Mouse (Mus musculus) central nervous system, embryonic 18 days (tissue): Measurements from ENCODE around the gene Hmga1b. TPM values are rescaled to one million over a fixed set of nuclear protein-coding genes. Genes with fewer than 3 reads are reported as not detected.

ENCODE experiments used
- polyA plus RNA-seq: library from polyadenylated mRNA; depleted of rRNA; stranded (reverse); fragments of >200 nt; gene quantifications from 2 replicates; pipeline ENCODE4 v1.2.3, GENCODE M21; 2012; rRNA removed

Hmga1b gene
- 0.82 and 1.0 TPM in 2 replicates for polyA plus RNA-seq

DNA sequence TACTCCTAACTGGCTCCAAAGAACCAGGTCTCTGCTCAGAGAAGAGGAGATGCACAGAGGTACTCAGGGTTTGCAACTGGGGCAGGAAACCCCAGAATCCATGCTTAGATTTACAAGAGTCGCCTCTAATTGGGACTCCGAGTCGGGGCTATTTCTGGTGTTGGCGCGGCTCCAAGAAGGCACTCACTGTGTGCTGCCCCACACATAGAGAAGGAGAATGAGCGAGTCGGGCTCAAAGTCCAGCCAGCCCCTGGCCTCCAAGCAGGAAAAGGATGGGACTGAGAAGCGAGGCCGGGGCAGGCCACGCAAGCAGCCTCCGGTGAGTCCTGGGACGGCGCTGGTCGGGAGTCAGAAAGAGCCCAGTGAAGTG lies at the start of gene Hmga1b:
TSS of gene Hmga1b (plus strand) at position 123 of the 370 bp plus-strand sequence.

DNA sequence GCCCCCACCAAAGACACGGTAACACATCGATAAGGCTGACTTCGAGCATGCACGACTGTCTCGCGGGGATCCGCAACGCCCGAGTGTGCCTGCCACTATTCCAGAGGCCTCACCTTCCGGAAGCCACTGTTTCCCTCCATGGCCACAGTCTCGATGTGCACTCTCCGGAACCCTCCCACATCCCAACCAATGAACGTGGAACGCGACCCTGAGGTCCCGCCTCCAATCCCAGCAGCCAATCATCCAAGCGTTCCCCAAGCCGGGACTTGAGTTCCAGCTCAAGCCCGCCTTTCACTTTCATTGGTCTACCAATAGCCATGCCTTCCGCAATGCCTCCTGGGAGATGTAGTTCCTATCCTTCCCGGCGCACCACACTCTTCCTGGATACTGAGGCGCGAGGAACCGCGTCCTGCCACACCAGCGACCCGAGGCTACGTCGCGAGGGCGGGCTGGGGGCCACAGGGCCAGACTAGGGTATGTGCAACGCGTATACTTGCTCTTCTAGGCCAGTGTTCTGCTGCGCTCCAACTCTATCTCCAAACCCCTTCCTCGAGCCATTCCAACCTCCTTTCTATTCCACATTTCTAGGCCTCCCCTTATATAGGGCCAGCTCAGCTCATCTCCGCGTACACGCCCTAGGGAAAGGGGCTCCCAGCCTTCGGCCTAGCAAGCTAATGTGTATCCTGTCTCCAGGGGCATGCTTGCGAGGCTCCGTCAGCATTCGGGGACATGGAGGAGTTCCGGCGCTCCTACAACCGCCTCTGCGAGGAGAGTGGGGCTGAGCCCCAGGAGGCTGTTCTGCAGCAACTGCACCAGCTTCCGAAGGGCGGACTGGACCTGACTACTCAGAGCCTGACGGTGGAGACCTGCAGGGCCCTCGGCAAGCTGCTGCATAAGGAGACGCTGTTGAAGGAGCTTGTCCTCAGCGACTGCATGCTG lies 48.7 kb upstream of the Hmga1b start, which contains the start of the genes Cenpx and Lrrc45:
TSS of gene Cenpx (minus strand) at position 159 of the 939 bp plus-strand sequence.
TSS of gene Lrrc45 (plus strand) at position 346 of the 939 bp plus-strand sequence.

DNA sequence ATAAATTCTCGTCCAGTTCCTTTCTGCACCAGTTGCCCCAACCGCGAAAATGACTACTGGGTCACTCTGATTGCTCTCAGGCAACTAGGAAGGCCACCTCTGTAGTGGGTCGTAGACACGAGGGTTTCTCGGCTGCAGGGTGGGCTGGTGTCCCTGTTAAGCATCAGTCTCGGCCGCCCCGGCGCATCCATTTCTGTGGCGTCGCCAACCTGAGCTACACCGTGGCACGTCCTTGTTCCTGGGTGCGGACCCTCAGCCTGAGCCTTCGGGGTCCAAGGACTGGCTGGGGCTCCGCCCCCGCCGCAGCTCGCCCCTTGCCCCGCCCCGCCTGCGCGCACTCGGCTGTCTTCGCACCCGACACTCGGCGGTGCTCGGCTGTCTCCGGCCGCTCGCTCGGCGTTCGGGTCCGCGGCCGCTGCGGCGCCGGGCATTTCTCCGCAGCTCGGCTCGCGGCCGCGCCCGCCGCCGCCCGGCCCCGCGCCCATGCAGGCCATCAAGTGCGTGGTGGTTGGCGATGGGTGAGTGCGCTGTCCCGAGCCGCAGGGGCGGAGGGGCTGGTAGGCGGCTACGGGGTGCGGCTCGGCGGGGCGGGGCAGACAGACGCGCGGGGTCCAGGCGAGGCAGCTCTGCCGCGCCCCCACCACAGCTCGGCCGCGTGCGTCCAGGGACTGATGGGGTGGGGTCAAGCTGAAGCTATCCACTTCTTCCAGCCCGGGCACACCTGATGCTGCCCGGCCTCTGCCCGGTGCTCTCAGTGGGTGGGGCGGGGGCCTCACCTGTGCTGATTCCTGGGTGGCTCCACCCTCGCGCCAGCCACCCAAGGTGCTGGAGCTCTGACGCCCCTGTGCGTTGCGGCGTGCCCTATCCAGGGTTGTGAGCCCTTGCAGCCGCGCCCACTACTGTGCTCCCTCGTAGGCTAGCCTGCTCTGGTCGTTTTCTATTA lies 41.2 kb upstream of the Hmga1b start, which contains the start of gene Rac3:
TSS of gene Rac3 (plus strand) at position 347 of the 943 bp plus-strand sequence.

DNA sequence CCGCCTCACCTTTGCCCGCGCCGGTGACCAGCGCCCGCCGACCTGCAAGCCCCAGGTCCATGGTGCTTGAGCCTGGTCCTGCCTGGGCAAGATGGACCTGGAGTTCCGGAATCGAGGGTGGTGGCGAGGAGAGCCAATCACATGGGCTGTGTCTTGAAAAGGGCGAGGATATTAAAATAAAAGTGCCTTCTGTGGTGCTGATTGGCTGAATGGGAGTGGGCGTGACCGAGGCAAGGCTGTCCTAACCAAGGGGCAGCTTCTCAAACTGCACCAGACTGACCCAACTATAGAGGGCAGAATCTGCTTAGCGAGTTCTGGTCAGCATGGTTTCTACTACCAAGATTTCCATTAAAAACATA lies 35.4 kb upstream of the Hmga1b start, which contains the start of gene Dcxr:
TSS of gene Dcxr (minus strand) at position 113 of the 359 bp plus-strand sequence.

DNA sequence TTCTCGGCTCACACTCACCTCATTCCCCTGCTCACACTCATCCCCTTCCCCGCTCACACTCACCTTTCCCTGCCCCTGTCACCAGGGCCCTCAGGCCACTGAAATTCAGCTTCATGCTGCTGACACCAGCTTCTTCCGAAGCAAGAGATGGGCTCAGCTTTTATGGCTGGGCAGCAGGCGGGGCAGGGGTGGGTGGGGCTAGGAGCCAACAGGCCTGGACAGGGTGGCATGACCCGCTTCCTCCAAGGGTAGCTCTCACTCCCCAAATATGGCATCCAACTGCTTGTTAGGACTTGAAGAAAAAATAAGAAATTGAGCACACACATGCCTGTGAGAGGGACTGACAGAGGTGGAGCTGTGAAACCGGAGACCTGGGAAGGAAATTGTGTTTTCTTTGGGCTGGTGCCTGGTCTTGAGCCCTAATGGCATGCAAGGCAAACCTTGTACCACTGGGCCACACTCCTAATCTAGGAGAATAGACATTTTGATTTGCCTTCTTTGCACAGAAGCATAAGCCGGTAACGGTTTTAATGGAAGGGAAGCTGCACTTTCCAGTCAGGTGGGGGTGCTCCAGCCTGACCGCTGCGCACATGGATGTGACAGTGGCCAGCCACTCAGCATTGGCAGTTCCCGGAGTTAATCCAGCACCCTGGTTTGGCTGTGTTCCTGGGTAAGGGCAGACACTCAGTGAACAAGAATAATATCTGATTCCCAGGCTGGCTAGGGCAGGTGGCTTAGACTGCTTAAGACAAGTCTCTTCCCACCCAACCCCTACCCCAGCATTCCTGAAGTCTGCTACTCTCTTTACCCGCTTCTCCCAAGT lies 30.5 kb upstream of the Hmga1b start, which contains the start of gene Cbr2:
TSS of gene Cbr2 (minus strand) at position 257 of the 823 bp plus-strand sequence.

DNA sequence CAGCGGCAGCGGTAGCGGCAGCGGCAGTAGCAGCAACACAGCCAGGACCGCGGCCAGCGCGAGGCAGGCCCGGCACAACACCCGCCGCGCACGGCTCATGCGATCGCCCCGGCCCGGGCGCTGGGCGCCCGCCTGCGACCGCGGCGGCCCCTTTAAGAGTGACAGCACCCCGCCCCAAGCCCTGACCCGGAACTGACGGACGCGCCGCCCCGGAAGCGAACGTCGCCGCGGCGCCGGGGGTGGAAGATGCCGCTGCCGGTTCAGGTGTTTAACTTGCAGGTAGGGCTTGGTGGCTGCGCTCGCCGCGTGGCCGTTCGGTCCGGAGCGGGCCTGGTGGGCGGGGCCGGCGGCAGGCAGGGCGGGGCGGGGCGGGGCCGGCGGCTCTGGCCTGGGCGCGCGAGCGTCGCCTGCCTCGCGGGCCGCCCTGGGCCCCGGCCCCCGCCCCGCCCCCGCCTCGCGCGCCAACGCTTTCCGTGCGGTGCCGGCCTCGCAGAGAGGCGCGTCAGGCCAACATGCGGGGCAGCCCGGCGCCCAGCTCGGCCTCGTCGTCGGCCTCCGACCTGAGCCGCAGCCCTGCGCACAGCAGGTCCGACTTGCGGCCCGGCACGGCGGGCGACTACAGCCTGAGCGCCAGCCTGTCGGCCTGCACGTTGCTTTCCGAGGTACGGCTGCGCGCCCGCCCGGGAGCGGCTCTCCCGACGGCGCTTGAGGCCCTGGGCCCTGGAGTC lies 21.6 kb downstream of the Hmga1b start, which contains the start of the genes Rfng and Gps1:
TSS of gene Rfng (minus strand) at position 144 of the 728 bp plus-strand sequence.
TSS of gene Gps1 (plus strand) at position 209 of the 728 bp plus-strand sequence.

DNA sequence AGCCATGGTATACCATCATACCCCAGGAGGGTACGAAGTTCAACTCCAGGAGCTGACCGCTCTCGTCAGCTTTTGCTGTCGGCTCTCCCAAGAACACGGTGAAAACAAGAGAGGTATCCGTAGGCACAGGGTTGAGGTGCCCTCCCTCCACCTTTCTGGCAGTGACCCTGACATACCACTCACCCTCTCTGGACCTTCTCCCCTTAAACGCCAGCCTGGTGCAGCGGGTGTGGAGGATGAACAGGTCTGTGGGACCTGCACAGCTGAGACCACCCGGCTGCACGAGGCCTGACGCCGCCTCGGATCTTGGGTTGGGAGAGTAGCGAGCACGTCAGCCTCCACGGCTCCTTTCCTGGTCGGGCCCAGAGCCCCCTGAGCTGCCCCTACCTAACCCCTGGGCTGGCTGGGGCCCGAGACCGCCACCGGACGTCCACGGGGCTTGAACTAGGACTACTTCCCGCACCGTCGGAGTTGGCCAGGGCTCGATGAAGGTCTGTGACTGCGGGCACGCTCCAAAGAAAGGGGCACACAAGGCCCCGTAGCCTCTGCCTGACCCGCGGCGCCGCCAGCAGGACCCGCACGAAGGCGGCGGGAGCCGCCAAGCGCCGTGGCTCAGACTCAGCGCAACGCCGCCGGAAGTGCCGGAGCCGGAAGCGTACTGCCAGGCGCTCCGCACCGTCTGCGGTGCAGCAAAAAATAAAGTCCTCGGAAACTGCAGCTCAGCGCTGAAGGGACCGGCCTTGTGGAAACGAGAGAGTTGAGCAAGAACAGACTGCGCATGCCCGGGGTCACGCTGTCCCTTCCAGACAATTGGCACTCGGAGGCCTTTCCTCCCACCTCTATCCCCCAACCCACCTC lies 33.4 kb downstream of the Hmga1b start, which contains the start of gene Dus1l:
TSS of gene Dus1l (minus strand) at position 648 of the 858 bp plus-strand sequence.

Other genes with a start within 250 kb of the Hmga1b start
- gene Gcgr, start 232.1 kb upstream of the Hmga1b start, polyA plus RNA-seq: 0.10 and 0.45 TPM in 2 replicates
- gene Mcrip1, start 213.1 kb upstream of the Hmga1b start, polyA plus RNA-seq: 192 and 196 TPM in 2 replicates
- gene Ppp1r27, start 211.7 kb upstream of the Hmga1b start, polyA plus RNA-seq: 1.1 TPM in 1 of 2 replicates, not detected in the other
- 153 and 156 TPM in 2 replicates for gene P4hb, start 189.5 kb upstream of the Hmga1b start, polyA plus RNA-seq
- 443 and 473 TPM in 2 replicates for gene Arhgdia, start 181.2 kb upstream of the Hmga1b start, polyA plus RNA-seq
- 83.1 and 83.5 TPM in 2 replicates for gene Alyref, start 164.4 kb upstream of the Hmga1b start, polyA plus RNA-seq
- gene Anapc11, start 164.4 kb upstream of the Hmga1b start, polyA plus RNA-seq: 185 and 196 TPM in 2 replicates
- 0.22 and 0.57 TPM in 2 replicates for gene Npb, start 154.3 kb upstream of the Hmga1b start, polyA plus RNA-seq
- gene Pcyt2, start 144.9 kb upstream of the Hmga1b start, polyA plus RNA-seq: 286 and 294 TPM in 2 replicates
- 67.4 and 67.5 TPM in 2 replicates for gene Sirt7, start 137.6 kb upstream of the Hmga1b start, polyA plus RNA-seq
- gene Mafg, start 129.2 kb upstream of the Hmga1b start, polyA plus RNA-seq: 69.7 and 75.8 TPM in 2 replicates
- 19.2 and 19.8 TPM in 2 replicates for gene Pycr1, start 119.0 kb upstream of the Hmga1b start, polyA plus RNA-seq
- 0.63 and 0.74 TPM in 2 replicates for gene Myadml2, start 114.6 kb upstream of the Hmga1b start, polyA plus RNA-seq
- 7.3 and 7.5 TPM in 2 replicates for gene Notum, start 101.6 kb upstream of the Hmga1b start, polyA plus RNA-seq
- 70.1 and 71.8 TPM in 2 replicates for gene Aspscr1, start 89.8 kb upstream of the Hmga1b start, polyA plus RNA-seq
- 56.6 and 60.2 TPM in 2 replicates for gene Cenpx, start 49.1 kb upstream of the Hmga1b start, polyA plus RNA-seq
- 144 TPM in 2 replicates for gene Lrrc45, start 48.9 kb upstream of the Hmga1b start, polyA plus RNA-seq
- 858 and 954 TPM in 2 replicates for gene Rac3, start 41.3 kb upstream of the Hmga1b start, polyA plus RNA-seq
- gene Dcxr, start 35.5 kb upstream of the Hmga1b start, polyA plus RNA-seq: 6.9 and 7.2 TPM in 2 replicates
- gene Cbr2, start 30.7 kb upstream of the Hmga1b start, polyA plus RNA-seq: 2.5 and 4.2 TPM in 2 replicates
- 118 and 127 TPM in 2 replicates for gene Rfng, start 21.4 kb downstream of the Hmga1b start, polyA plus RNA-seq
- gene Gps1, start 21.5 kb downstream of the Hmga1b start, polyA plus RNA-seq: 294 and 308 TPM in 2 replicates
- gene Dus1l, start 33.6 kb downstream of the Hmga1b start, polyA plus RNA-seq: 38.1 and 38.2 TPM in 2 replicates
- 281 and 338 TPM in 2 replicates for gene Fasn, start 61.8 kb downstream of the Hmga1b start, polyA plus RNA-seq
- 9.6 and 10.4 TPM in 2 replicates for gene Ccdc57, start 170.1 kb downstream of the Hmga1b start, polyA plus RNA-seq
- 8.9 and 9.1 TPM in 2 replicates for gene Slc16a3, start 185.7 kb downstream of the Hmga1b start, polyA plus RNA-seq
- 158 and 162 TPM in 2 replicates for gene Csnk1d, start 228.5 kb downstream of the Hmga1b start, polyA plus RNA-seq